Mouse (Mus musculus): ENCODE measurements around the gene Ubac2. TPM values are rescaled to one million over a fixed set of nuclear protein-coding genes. Genes with fewer than 3 reads are reported as not detected.

The Ubac2 gene
- polyA plus RNA-seq, 1 experiment: 55.9 TPM

- H3K36me3 ChIP-seq (replicated peaks; ENCODE audit: low read length): peaks cover 33% of the 10 kb centered on the region
- H3K9me3 ChIP-seq: no peaks in the 10 kb centered on the region
- H3K4me1 ChIP-seq: peaks cover 54% of the 10 kb centered on the region
- H3K4me3 ChIP-seq (replicated peaks): peak overlapping the region; percentile 3
- no peaks in the 10 kb centered on the region for H3K27me3 ChIP-seq (replicated peaks)
- TF ChIP-seq GATA1 (IDR thresholded peaks at IDR 0.05; ENCODE audit: borderline replicate concordance, low read length): no peak
- TF ChIP-seq FLI1 (IDR thresholded peaks at IDR 0.05; ENCODE audit: low read length): no peak
Observed at GRCm38 (mm10) chr14:121920511-121921124, 42.2 kb downstream of the Ubac2 start.

DNA sequence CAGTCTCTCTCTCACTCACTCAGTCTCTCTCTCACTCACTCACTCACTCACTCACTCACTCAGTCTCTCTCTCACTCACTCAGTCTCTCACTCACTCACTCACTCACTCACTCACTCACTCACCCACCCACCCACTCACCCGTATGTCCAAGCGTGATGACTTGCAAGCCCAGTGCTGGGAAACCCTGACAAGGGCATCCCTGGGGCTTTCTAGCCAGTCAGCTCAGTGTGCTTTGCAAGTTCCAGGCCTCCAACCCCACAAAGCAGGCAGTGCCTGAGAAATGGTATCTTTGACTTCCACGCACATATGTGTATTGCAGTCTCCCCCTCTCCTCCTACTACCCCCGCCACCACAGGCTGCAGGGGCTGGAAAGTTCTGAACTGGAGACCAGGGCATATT, 43.6 kb downstream of the Ubac2 start:
- no peaks in the 10 kb centered on the region for H3K9me3 ChIP-seq
- no peaks in the 10 kb centered on the region for H3K27me3 ChIP-seq (replicated peaks)
- peaks cover 26% of the 10 kb centered on the region for H3K36me3 ChIP-seq (replicated peaks; ENCODE audit: low read length)
- peaks cover 47% of the 10 kb centered on the region for H3K4me1 ChIP-seq
- no peak for TF ChIP-seq FLI1 (IDR thresholded peaks at IDR 0.05; ENCODE audit: low read length)
- no peak overlapping the region for H3K4me3 ChIP-seq (replicated peaks)

- H3K4me1 ChIP-seq: peaks cover 45% of the 10 kb centered on the region
- TF ChIP-seq GATA1 (IDR thresholded peaks at IDR 0.05; ENCODE audit: borderline replicate concordance, low read length): no peak
- no peak for TF ChIP-seq FLI1 (IDR thresholded peaks at IDR 0.05; ENCODE audit: low read length)
- H3K9me3 ChIP-seq: no peaks in the 10 kb centered on the region
- H3K27me3 ChIP-seq (replicated peaks): no peaks in the 10 kb centered on the region
- peaks cover 22% of the 10 kb centered on the region for H3K36me3 ChIP-seq (replicated peaks; ENCODE audit: low read length)
- H3K4me3 ChIP-seq (replicated peaks): no peak overlapping the region
Observed at GRCm38 (mm10) chr14:121922731-121923130, 44.3 kb downstream of the Ubac2 start.

- Histone ChIP-seq H3K9me3 (no peaks in the 10 kb centered on the region), H3K27me3 (replicated peaks) (no peaks in the 10 kb centered on the region), H3K4me1 (peaks cover 59% of the 10 kb centered on the region), H3K4me3 (replicated peaks) (no peak overlapping the region), H3K36me3 (replicated peaks; ENCODE audit: low read length) (peaks cover 18% of the 10 kb centered on the region)
- TF ChIP-seq FLI1 (IDR thresholded peaks at IDR 0.05; ENCODE audit: low read length) (no peak), GATA1 (IDR thresholded peaks at IDR 0.05; ENCODE audit: borderline replicate concordance, low read length) (no peak)
Observed at GRCm38 (mm10) chr14:121924876-121925275, 46.5 kb downstream of the Ubac2 start.

DNA sequence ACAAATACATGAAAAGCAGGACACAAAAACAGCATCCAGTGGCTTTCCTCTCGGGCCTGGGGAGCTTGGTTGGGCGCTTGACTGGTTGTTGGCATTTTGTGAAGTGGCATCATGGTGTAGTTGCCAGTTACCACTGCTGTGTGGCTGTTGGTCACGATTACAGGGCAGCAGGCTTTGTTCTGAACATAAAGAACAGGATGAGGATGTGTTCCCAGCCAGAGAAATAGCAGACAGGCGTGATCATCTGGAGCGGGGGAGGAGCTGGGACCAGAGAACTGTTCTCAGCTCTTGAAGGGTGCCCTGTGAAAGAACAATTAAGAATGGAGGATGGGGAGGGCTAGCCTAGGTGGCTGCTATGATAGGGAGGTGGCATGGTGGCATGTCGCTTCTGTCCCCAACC, 48.5 kb downstream of the Ubac2 start:
- H3K27me3 ChIP-seq (replicated peaks): no peaks in the 10 kb centered on the region
- no peaks in the 10 kb centered on the region for H3K9me3 ChIP-seq
- no peak overlapping the region for H3K4me3 ChIP-seq (replicated peaks)
- TF ChIP-seq FLI1 (IDR thresholded peaks at IDR 0.05; ENCODE audit: low read length) (no peak), GATA1 (IDR thresholded peaks at IDR 0.05; ENCODE audit: borderline replicate concordance, low read length) (no peak)
- peaks cover 15% of the 10 kb centered on the region for H3K36me3 ChIP-seq (replicated peaks; ENCODE audit: low read length)
- H3K4me1 ChIP-seq: peaks cover 57% of the 10 kb centered on the region

DNA sequence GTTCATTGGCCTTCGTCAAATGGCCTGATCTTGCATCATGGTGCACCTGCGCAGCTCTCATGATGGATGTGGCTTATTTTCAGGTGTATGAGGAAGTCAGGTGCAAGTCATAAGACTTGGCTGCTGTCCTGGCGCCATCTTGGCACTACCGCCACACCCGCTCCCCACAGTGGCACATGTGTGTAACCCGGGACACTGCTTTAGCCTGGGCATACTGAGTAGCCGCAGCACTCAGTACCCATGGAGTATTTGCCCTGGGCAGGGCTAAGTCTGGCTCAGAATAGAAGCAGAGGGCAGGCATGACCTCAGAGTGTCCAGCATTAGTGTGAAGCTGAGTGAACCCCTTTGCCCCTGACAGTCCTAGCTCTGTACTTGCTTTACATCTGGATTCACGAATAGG, 49.0 kb downstream of the Ubac2 start:
- TF ChIP-seq GATA1 (IDR thresholded peaks at IDR 0.05; ENCODE audit: borderline replicate concordance, low read length) (no peak), FLI1 (IDR thresholded peaks at IDR 0.05; ENCODE audit: low read length) (no peak)
- Histone ChIP-seq H3K4me1 (peaks cover 59% of the 10 kb centered on the region), H3K36me3 (replicated peaks; ENCODE audit: low read length) (peaks cover 15% of the 10 kb centered on the region), H3K27me3 (replicated peaks) (no peaks in the 10 kb centered on the region), H3K4me3 (replicated peaks) (no peak overlapping the region), H3K9me3 (no peaks in the 10 kb centered on the region)

DNA sequence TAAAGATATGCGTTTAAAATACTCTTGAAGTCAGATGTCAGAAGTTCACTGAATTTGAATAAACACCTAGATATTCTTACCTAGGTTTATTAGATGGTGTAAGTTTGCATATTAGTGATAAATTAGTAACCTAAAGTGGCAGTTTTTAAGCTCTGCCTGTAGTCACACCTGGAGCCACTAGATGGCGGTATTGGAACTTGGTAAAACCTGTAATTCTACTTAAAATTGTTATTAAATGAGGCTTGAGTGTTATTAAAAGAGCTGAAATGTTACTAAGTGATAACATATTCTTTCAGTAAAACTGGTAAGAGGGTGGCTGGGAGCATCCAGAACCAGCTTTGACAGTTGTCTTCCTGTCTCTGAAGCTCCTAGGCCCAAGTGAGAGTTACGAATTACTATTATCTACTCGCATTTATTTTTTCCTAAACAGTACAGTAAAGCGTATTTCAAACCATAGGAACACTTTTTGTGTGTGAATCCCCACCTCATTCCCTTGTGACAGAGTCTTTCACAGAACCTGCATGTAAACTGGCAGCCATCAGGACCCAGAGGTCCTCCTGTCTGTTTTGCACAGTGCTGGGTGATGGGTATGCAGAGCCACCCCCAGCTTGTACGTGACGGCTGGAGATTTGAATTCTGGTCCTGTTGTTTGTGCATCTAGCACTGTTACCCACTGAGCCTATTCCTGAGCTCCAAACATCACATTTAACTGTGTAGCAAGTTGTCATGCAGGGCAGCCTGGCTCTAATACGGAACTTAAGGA, 50.1 kb downstream of the Ubac2 start:
- Histone ChIP-seq H3K4me1 (peaks cover 58% of the 10 kb centered on the region), H3K9me3 (no peaks in the 10 kb centered on the region), H3K36me3 (replicated peaks; ENCODE audit: low read length) (peaks cover 23% of the 10 kb centered on the region), H3K4me3 (replicated peaks) (peak overlapping the region; percentile 85), H3K27me3 (replicated peaks) (no peaks in the 10 kb centered on the region)
- TF ChIP-seq GATA1 (IDR thresholded peaks at IDR 0.05; ENCODE audit: borderline replicate concordance, low read length) (no peak), FLI1 (IDR thresholded peaks at IDR 0.05; ENCODE audit: low read length) (no peak)

- no peaks in the 10 kb centered on the region for H3K9me3 ChIP-seq
- H3K36me3 ChIP-seq (replicated peaks; ENCODE audit: low read length): peaks cover 32% of the 10 kb centered on the region
- peak overlapping the region; percentile 85 for H3K4me3 ChIP-seq (replicated peaks)
- TF ChIP-seq GATA1 (IDR thresholded peaks at IDR 0.05; ENCODE audit: borderline replicate concordance, low read length) (no peak; the same call in 2 of the 3 replicates), FLI1 (IDR thresholded peaks at IDR 0.05; ENCODE audit: low read length) (no peak)
- H3K4me1 ChIP-seq: peaks cover 64% of the 10 kb centered on the region
- H3K27me3 ChIP-seq (replicated peaks): peaks cover 2% of the 10 kb centered on the region
Observed at GRCm38 (mm10) chr14:121929243-121929951, 51.0 kb downstream of the Ubac2 start.

DNA sequence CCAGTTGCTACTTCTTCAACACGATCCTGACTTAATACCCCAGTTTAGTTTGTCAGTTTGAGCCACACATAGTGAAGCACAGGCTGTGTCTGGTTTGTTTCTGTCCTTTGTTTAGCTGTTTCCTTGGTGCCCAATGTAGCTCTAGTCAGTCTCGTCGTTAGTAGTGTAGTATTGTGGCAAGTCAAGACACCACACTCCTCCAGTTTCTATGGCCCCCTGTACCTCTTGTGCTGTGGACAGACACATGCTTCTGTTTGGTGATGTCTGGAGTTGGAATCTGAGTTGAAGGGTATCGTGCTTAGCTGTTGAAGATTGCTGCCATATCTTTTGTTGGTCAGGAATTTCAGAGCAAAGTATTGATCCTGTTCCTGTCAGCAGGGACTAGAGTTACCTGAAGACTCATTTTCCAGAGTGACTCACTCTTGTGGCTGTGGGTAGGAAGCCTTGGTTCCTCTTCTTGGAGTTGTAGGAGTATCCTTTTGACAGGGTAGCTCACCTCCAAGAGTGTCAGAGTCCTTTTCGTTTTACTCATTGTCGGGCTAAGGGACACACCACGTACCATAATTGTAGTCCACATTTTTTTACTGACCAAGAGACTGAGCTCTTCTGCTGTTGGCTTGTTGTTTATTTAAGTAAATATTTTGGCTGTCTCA, 52.4 kb downstream of the Ubac2 start:
- H3K36me3 ChIP-seq (replicated peaks; ENCODE audit: low read length): peaks cover 36% of the 10 kb centered on the region
- H3K27me3 ChIP-seq (replicated peaks): peaks cover 2% of the 10 kb centered on the region
- no peak overlapping the region for H3K4me3 ChIP-seq (replicated peaks)
- TF ChIP-seq GATA1 (IDR thresholded peaks at IDR 0.05; ENCODE audit: borderline replicate concordance, low read length) (no peak), FLI1 (IDR thresholded peaks at IDR 0.05; ENCODE audit: low read length) (no peak)
- H3K4me1 ChIP-seq: peaks cover 66% of the 10 kb centered on the region
- H3K9me3 ChIP-seq: peaks cover 8% of the 10 kb centered on the region

Data from megakaryocyte, embryonic 14.5 days (primary cell).